Mouse (Mus musculus) activated CD4-positive, CD25-positive, alpha-beta regulatory T cell, adult 4 months (primary cell): Measurements from ENCODE around the gene Espn. TPM values are rescaled to one million over a fixed set of nuclear protein-coding genes. Genes with fewer than 3 reads are reported as not detected.
A peak's percentile ranks its signal among the peaks of the same experiment; 100 is the strongest.

Source experiments
- ATAC-seq: one replicate; pipeline ENCODE4 v1.8.0; 2017
- polyA plus RNA-seq, 2 experiments: library from polyadenylated mRNA; unstranded; fragments of 100-300 nt; shearing (Covaris generic); gene quantifications; one replicate each; pipeline ENCODE4 v1.2.1; 2017

The Espn gene
- polyA plus RNA-seq, 2 experiments from 2014 or later: 6.9 to 8.3 TPM

- peak; percentile 28 for ATAC-seq
Observed at GRCm38 (mm10) chr4:152125161-152126025, 26.8 kb downstream of the Espn start.

- no peak for ATAC-seq
Observed at GRCm38 (mm10) chr4:152124361-152124961, 27.7 kb downstream of the Espn start.

DNA sequence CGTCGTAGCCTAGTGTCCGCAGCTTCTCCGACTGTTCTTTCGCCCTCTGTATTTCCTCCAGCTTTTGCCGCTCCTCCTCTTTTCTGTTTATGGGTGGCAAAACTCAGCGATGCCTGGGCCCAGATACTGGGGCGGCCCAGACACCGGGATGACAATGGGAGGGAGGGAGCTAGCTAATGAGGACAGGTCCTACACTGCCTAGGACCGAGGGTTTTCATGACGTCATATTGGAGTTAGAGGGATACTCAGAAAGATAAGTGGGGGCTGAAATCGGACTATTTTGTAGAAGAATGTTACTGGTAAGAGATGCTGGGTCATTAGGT lies 31.0 kb downstream of the Espn start:
- no peak for ATAC-seq

GRCm38 (mm10) chr4:152120311-152121182 lies 31.6 kb downstream of the Espn start:
- peak; percentile 67 for ATAC-seq

DNA sequence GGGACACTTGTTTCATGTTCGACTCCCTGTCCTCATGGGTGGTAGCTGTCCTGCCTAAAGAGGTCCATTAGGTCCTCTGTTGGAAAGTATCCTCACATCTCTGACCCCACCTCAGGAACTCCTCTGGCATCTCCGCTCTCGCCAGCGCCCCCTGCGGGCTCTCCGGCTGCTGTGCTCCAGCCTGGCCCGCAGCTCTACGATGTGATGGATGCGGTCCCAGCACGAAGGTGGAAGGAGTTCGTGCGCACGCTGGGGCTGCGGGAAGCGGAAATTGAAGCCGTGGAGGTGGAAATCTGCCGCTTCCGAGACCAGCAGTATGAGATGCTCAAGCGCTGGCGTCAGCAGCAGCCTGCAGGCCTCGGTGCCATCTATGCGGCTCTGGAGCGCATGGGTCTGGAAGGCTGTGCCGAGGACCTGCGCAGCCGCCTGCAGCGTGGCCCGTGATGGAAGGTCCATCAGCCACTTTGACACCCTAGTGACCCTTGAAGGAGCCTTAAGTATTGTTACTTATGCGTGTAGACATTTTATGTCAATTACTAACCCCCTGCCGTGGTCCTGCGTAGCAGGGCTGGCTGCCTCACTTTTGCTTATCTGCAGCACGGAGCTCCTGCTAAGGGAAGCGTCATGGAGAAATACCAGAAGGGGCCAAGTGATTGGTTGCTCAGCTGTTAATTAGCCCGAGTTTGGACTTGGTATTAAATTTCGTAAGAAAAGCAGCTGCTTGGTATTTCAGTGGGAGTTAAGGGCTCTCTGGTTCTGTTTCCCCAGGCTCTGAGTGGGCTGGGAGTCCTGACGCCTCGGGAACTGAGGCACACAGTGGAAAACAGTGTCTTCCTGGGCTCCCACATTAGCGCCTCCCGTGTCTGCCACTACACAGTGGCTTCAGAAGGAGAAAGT lies 32.5 kb downstream of the Espn start:
- ATAC-seq: no peak

DNA sequence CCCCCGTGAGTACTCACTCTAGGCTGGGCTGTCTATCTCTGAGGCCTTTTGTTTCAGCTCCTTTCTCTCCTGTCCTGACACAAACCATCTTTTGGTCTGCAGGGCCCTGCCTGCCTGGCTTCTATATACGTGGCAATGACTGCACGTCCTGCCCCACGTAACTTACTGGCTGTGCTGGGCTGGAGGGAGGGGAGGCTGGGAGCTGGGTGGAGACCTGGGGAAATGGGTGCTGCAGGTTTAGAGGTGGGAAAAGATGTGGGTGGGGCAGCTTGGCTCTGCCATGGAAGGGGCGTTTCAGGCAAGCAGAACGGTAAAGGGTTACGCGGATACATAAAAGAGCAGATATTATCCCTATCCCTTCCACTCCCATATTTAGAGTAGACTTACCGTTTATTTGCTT lies 34.6 kb downstream of the Espn start:
- no peak for ATAC-seq

- peak; percentile 44 for ATAC-seq
Observed at GRCm38 (mm10) chr4:152115921-152116612, 36.1 kb downstream of the Espn start, which contains the start of gene Tnfrsf25. Tnfrsf25 (plus strand) TSS chr4:152115934.

DNA sequence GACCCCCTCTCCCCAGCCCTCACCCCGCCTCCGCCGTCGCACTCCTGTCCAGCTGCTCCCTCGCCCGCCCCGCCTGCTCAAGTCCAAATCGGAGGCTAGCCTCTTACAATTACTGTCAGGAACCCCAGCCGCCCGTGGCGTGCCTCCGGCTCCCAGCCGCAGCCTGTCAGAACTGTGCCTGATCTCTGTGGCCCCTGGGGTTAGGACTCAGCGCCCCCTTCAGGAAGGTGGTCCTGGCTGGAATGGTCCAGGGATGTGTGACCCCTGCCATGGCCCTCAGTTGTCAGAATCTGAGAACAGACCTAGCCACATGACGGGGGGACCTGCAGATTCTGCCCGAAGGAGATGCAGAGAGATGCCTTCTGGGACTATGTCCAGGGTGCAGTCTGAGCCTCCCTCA lies 38.1 kb downstream of the Espn start:
- ATAC-seq: no peak

DNA sequence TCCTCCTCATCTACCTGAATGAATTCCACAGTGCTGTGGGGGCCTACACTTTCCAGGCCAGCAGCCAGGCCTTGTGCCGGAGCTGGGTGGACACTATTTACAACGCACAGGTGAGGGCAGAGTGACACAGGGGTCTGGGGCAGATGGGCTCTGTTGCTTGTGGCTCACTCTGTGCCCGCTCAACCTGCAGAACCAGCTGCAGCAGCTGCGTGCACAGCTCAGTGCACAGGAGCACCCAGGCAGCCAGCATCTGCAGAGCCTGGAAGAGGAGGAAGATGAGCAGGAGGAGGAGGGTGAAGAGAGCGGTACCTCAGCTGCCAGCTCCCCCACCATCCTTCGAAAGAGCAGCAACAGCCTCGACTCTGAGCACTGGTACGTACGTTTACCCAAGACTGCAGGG lies 39.8 kb downstream of the Espn start:
- no peak for ATAC-seq

DNA sequence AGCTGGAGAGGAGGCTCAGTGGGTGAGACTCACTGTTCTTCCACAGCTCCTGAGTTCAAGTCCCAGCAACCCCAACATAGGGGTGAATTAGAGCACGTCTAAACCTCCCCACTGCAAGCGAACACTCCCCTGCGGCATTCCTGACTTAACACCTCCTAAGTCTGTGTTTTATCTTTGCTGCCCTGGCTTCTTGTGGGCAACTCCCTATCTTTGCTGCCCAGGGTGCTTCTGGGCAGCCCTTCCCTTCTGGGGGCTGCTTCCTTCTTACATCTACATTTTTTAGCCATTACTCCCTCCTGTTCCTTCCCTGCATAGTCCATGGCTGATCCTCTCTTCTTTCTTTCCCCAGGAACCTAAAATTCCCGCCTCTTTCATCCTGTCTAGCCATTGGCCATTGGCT lies 41.5 kb downstream of the Espn start:
- ATAC-seq: no peak

DNA sequence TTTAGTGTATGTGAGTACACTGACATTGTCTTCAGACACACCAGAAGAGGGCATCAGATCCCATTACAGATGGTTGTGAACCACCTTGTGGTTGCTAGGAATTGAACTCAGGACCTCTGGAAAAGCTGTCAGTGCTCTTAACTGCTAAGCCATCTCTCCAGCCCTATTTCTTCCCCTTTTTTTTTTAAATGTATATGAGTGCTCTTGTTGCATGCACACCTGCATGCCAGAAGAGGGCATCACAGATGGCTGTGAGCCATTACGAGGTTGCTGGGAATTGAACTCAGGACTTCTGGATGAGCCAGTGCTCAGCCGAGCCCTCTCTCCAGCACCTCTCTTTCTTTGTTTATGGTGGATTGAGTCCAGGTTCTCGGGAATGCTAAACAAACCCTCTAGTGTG lies 42.7 kb downstream of the Espn start:
- no peak for ATAC-seq

- no peak for ATAC-seq
Observed at GRCm38 (mm10) chr4:152108673-152109072, 43.5 kb downstream of the Espn start.

DNA sequence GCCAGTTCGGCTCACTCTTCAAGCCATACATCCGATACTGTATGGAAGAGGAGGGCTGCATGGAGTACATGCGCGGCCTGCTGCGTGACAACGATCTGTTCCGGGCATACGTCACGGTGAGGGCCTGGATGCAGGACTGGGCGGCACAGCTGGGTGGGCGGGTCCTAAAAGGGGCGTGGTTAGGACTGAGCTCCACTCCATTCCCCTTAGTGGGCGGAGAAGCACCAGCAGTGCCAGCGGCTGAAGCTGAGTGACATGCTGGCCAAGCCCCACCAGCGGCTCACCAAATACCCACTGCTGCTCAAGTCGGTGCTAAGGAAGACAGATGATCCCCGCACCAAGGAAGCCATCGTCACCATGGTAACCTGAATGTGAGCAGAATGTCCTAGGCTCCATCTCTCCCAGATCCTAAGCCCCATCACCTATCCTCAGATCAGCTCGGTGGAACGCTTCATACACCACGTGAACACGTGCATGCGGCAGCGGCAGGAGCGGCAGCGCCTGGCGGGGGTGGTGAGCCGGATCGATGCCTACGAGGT lies 44.1 kb downstream of the Espn start:
- ATAC-seq: no peak

- no peak for ATAC-seq
Observed at GRCm38 (mm10) chr4:152107493-152107892, 44.7 kb downstream of the Espn start.

- ATAC-seq: no peak
Observed at GRCm38 (mm10) chr4:152106746-152107145, 45.4 kb downstream of the Espn start.

DNA sequence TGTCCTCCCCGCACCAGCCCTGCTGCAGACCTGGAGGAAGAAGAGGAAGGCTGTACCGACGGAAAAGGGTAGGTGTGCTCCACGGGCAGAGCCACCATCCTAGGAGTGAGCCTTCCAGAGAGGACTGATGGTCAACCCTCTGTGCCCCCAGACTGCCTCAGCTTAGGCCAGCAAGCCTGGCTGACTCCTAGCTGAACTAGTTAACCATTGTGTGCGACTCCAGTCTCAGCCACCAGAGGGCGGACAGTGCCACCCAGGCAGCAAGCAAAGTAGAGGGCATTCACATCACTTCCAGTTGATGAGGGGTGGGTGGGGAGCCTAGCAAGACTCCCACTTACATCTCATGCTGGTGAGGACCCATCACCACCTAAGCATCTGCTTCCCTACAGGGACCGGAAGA lies 49.1 kb downstream of the Espn start:
- ATAC-seq: peak; percentile 87

GRCm38 (mm10) chr4:152101921-152102320 lies 50.2 kb downstream of the Espn start:
- ATAC-seq: no peak

DNA sequence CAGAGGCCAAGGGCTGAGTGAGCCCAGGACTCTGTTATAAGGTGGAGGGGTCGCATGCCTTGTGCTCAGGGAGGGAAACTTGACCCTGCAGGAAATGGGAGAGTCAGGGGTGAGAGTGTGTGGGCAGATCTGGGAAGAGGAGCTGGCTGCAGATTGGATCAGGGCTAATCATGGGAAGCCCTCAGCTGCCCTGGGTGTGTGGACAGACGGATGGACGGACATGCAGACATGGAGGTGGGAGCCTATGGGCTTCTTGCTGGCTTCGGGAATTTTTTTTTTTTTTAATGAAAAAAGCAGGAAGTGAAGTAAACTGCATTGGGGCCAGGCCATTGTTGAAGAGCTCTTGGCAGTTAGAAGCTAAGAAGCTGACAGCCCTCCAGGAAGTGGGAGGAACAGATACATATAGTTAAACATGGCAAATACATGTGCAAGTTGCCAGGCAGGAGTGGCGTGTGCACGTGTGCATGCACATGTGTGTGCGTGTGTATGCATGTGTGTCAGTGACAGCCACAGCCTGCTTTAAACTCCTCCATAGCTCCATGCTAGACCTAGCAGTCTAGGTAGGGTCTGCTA lies 51.0 kb downstream of the Espn start:
- no peak for ATAC-seq

DNA sequence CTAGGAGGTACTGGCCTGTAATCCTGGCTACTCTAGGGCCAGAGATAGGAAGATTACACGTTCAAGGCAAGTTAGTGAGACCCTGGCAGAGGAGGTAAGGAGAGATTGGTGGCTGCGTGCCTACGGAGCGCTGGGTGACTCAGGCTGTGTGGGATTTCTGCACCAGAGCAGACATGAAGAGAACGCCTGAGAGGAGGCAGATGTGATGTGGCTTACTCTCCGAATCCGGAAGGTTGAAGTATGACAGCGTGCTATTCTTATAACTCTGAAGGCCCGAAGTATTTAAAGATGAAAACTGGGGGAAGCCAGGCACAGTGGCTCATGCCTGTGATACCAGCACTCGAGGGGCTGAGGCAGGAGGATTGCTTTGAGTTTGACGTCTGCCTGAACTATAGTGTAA lies 51.6 kb downstream of the Espn start:
- no peak for ATAC-seq

GRCm38 (mm10) chr4:152097911-152098799 lies 54.0 kb downstream of the Espn start:
- no peak for ATAC-seq
